Mouse (Mus musculus) cerebellum, adult 9-11 months (tissue): Measurements from ENCODE around the gene Ugt1a6a.

Experiments used
- DNase-seq: peaks from one replicate; pipeline ENCODE4 v3.0.0; 2022

Ugt1a6a gene

GRCm38 (mm10) chr1:88230421-88230820, 95.8 kb downstream of the Ugt1a6a start:
- no peak for DNase-seq

DNA sequence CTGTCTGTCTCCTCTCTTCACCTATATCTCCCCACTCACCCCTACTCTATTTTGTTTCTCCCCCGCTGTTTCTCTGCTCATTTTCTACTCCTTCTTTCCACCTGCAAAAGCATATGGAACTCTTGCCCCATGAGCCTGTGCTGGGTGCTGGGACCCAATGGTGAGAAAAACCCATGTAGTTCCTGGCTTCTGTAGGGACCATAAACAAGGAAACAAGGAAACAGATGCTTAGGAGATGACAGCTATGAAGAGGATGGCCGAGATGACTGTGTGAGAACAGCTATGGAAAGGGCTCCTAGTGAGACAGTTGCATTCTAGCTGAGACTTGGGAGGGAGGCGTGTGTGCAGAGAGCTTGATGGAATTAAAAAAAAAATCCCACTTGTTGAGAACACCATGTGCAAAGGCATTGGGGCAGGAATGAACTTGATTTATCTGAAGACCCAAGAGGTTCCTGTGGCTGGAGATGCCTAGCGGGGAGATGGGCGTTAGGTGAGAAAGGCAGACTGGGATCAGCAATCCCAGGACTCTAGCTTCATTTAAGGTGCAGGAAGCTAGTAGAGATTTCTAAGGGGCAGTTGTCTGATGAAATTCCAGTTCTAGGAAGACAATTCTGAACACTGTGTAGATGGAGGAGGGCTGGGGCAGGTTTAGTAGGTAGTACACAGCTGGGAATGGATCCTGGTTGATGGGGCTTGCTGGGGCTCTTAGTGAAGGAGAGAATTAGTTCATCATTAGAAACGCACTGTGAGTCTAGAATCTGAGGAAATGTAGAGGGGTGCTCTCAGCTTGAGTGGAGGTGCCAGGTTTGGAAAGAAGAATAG, 96.6 kb downstream of the Ugt1a6a start:
- DNase-seq: no peak

GRCm38 (mm10) chr1:88231803-88232499, 97.3 kb downstream of the Ugt1a6a start:
- no peak for DNase-seq

DNA sequence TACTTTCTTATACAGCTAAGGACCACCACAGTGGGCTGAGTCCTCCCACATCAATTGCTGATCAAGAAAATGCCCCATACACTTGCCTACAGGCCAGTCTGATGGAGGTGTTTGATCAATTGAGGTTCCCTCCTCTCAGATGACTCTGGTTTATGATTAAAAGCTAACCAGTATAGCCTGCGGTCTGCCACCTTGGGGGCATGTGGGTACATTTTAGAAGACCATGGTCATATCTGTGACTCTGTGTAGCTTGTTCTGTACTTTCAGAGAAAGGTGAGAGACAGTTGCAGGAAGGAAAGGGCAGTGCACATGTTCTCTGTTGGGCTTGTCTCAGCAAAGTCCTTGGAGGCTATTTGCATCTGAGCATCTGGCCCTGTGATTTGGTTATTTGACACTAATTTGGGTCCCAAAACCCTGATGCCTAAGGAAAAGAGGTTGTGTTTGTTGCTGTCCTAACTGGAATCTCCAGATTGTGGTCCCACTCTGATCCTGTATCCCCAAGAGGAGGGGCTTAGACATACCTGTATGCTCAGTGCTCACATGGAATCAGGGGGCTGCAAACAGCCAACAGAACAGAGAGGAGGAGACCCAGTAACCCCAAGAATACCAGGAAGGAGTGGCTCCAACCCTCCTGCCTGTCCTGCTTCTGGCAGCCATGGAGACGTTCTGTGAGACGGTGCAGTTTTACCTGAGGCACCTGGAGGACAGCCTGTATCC, 98.2 kb downstream of the Ugt1a6a start:
- DNase-seq: no peak

DNA sequence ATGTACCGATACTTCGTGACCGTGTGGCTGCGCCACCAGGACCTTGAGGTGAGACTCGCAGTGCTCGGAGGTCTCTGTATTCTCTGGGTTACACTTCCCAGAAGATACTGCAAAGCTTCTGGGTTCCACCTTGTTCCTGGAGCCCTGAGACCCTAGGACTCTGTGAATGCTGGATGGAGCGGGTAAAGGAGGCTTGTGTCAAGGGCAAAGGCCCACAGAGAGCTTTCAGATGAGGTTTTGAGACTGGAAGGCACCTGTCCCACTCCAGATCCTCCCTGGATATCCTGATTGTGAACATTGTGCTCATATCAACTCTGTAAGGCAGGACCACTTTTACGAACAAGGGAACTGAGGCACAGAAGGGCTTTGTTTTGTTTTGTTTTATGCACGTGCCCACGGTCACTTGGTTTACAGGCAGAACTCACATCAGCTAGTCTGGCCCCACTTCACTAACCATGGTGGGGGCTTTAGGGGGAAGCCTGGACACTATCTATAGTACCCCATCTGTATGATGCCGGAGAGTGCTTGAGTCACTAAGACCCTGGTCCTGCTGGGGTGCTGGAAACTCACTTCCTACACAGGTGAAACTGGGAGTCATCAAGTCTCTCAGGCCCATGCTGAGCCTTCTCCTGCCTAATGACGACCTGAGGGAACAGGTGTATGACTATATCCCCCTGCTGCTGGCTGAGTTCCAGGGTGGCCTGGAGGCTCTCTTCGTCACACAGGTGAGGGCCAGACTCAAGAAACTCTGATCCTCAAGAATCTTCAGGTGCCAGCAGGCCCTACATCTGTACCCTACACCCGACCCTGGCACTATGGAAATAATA, 99.0 kb downstream of the Ugt1a6a start:
- DNase-seq: no peak

DNA sequence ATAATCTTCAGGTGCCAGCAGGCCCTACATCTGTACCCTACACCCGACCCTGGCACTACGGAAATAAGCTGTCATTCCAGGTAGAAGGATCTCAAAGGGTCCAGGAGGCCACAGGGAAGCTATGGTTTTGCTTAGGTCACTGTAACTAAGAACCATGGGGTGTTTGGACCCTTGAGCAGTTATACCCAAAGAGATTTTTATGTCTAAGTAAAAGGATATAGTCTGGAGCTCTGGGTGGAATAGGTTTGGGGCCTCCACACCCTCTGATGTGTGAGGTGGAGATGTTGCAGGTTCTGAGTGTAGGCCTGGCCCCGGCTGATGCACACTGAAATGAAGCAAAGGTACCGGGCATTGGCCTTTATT, 99.6 kb downstream of the Ugt1a6a start:
- no peak for DNase-seq

DNA sequence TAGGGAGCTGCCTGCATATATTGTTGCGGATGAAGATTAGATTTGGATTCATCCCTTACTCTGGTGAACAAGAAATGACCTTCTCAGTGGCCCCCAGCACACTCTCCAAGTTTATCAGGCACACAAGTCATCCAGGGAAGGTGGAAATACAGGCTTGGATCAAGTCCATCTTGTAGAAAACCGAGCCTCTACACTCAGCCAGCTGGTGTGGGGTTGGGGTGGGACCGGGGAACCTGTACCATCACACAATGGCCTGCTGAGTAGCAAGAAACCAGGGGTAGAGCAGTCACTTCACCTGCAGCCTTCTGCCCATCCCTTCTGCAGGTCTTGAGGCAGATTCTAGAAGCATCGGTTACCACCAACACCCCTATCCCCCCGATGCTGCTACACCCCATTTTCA, 100.0 kb downstream of the Ugt1a6a start:
- DNase-seq: no peak

- DNase-seq: no peak
These were observed 100.7 kb downstream of the Ugt1a6a start for GRCm38 (mm10) chr1:88235046-88235893.

GRCm38 (mm10) chr1:88235894-88236415, 101.3 kb downstream of the Ugt1a6a start:
- DNase-seq: no peak

DNA sequence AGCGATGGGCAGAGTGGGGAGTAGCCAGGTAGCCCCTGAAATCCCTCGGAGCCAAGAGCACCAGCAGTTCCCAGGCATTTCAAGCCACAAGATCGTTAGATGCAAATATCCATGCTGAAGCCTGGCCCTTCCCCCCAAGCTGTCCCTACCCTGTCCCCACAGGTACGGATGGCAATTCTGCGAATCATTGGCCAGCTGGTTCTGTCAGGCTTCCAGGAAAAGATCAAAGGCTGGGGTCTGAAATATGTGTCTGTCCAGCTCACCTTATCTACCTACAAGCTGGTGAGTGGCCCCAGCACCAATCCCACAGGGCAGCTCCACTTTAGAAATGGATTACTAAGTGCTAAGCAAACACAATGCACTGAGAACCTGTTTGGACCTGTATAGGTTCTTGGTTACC, 102.7 kb downstream of the Ugt1a6a start:
- no peak for DNase-seq

- no peak for DNase-seq
These were observed 104.2 kb downstream of the Ugt1a6a start for GRCm38 (mm10) chr1:88238771-88239170.

- no peak for DNase-seq
These were observed 105.5 kb downstream of the Ugt1a6a start for GRCm38 (mm10) chr1:88240072-88240471.

GRCm38 (mm10) chr1:88240579-88240978, 106.0 kb downstream of the Ugt1a6a start:
- no peak for DNase-seq

GRCm38 (mm10) chr1:88243861-88244260, 109.3 kb downstream of the Ugt1a6a start:
- no peak for DNase-seq

DNA sequence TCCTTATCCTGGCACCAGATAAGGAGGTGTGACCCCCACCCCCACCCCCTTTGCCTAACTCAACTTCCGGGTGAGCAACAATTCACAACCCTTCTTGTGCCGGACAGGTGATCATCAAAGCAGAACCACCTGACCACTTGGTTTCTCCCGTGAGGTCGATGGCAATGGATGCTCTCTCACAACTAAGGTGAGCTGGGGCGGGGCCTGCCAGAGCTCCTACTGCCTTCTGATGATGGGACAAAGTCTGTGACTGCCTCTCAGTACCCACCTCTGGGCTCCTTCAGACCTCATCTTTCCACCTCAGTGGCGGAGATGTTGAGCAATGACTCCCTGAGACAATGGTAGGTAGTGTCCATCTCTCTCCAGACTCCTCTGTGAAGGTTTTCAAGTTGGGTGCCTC, 111.3 kb downstream of the Ugt1a6a start:
- DNase-seq: no peak

- no peak for DNase-seq
These were observed 111.8 kb downstream of the Ugt1a6a start for GRCm38 (mm10) chr1:88246386-88246785.

DNA sequence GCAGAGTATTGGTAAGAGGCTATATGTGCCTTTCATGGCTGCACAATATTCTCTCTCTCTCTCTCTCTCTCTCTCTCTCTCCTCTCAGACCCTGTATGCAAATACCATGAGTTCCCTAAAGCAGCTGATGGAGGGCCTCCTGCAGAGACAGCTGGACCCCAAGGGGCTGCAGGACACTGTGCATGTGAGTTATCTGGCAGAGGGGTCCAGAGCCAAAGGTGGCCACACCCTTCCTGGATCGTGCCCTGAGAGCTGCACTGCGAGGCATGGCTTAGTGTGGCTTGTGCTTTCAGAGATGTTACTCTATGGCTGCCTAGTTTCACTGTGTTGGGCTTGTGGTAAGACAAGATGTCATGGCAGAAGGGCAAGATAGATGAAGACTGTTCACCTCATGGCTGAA, 113.1 kb downstream of the Ugt1a6a start:
- no peak for DNase-seq

GRCm38 (mm10) chr1:88248658-88249057, 114.0 kb downstream of the Ugt1a6a start:
- no peak for DNase-seq

- no peak for DNase-seq
These were observed 115.0 kb downstream of the Ugt1a6a start for GRCm38 (mm10) chr1:88249596-88249995.

GRCm38 (mm10) chr1:88250023-88250422, 115.4 kb downstream of the Ugt1a6a start:
- no peak for DNase-seq

- DNase-seq: no peak
These were observed 118.5 kb downstream of the Ugt1a6a start for GRCm38 (mm10) chr1:88253106-88253505.

GRCm38 (mm10) chr1:88253540-88253939, 118.9 kb downstream of the Ugt1a6a start:
- DNase-seq: no peak
